Mouse (Mus musculus) activated CD4-positive, CD25-positive, alpha-beta regulatory T cell, adult 4 months (primary cell): Measurements from ENCODE around the gene Clcn1. TPM values are rescaled to one million over a fixed set of nuclear protein-coding genes. Genes with fewer than 3 reads are reported as not detected.

Experiments
- ATAC-seq: one replicate; pipeline ENCODE4 v1.8.0; 2017
- polyA plus RNA-seq, 2 experiments: library from polyadenylated mRNA; unstranded; fragments of 100-300 nt; shearing (Covaris generic); gene quantifications; one replicate each; pipeline ENCODE4 v1.2.1; 2017

Clcn1 gene
- polyA plus RNA-seq, 2 experiments from 2014 or later: not detected

- no peak for ATAC-seq
Observed at GRCm38 (mm10) chr6:42350968-42351775, 64.7 kb downstream of the Clcn1 start.

DNA sequence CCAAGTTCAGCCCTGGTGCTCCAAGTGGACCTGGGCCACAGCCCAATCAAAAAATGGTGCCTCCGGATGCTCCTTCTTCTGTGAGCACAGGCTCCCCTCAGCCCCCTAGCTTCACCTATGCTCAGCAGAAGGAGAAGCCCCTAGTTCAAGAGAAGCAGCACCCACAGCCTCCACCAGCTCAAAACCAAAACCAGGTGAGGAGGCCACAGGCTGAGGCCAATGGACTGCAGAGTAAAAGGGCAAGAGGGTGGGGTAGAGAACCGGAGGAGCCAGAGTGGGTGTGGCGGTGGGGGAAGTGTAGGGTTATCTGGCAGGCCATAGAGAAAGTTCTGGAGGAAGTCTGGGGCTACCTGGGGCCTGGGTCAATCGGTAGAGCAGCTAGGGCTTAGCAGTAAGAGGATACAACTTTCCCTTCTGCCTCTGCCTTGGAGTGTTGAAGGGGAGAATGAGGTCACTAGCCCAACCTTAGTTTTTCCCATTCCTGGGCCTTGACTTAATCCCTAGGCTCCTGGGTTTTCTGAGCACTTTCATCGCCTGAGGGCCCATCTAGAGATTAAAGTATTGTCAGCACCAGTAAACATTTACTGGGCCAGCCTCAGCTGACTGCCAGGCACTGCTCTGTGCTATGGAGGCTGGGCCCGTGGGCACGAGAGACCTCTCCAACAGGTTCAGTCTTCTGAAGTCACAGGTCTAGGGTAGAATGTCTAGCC is 65.4 kb downstream of the Clcn1 start:
- ATAC-seq: no peak

GRCm38 (mm10) chr6:42352486-42352846 is 66.0 kb downstream of the Clcn1 start:
- ATAC-seq: no peak

GRCm38 (mm10) chr6:42353180-42353579 is 66.7 kb downstream of the Clcn1 start:
- ATAC-seq: no peak

DNA sequence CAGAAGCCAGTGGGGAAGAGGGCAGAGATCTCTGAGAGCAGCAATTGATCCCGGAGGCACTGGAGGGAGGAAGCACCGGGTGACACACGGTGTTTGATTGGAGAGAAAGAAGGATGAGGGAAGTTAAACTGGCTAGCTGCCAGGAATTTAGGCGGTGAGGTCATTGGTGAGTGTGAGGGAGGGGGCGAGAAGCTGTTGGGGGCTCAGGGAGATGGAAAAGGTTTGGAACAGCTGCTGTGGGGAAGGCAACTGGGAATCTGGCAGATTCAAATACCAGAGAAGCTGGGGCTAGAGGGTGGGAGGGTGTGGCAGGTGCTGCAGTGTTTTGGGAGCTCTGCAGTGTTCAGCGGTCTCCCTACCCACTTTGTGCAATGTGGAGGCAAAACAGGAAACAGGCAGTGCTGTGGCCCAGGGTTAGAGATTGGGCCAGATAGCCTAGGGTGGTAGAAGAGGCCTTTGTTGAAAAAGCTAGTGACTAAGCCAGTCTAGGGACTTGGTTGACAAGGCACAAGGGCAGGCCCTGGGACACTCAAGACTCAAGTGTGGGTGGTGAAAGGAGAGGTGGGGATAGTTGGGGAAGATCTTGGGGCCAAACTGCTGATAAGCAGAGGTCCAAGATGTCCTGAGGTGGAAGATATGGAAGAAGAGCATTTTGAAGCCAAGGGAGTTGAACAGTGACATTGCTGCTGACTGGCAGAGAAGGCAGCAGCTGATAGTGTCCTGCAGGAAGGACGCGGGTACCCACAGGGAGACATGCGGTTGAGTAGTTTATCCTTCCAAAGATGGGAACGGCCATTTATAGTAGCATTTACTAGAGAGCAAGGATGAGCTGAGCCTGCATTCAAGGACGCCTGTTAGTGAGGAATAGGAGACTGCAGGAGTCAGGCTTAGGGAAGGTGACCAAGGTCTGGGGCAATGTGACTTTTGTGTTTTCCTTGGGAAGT is 67.9 kb downstream of the Clcn1 start:
- ATAC-seq: no peak

DNA sequence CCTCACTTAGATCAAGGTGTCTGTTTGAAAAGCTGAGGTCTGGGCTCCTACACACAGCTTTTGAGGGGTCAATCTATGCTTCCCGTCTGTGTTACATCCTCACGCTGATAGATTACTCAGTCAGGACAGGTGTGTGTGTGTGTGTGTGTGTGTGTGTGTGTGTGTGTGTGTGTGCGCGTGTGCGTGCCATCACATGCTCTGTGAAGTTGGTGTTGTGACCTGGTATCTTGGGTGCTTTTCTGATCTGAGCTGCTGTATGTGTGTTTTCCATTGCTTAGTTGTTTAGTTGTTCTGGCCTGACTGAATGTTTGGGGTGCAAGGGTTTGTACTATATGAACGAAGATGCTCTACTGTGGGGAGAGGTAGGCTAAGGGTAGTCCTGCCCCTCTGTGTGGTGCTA is 68.9 kb downstream of the Clcn1 start:
- ATAC-seq: no peak

DNA sequence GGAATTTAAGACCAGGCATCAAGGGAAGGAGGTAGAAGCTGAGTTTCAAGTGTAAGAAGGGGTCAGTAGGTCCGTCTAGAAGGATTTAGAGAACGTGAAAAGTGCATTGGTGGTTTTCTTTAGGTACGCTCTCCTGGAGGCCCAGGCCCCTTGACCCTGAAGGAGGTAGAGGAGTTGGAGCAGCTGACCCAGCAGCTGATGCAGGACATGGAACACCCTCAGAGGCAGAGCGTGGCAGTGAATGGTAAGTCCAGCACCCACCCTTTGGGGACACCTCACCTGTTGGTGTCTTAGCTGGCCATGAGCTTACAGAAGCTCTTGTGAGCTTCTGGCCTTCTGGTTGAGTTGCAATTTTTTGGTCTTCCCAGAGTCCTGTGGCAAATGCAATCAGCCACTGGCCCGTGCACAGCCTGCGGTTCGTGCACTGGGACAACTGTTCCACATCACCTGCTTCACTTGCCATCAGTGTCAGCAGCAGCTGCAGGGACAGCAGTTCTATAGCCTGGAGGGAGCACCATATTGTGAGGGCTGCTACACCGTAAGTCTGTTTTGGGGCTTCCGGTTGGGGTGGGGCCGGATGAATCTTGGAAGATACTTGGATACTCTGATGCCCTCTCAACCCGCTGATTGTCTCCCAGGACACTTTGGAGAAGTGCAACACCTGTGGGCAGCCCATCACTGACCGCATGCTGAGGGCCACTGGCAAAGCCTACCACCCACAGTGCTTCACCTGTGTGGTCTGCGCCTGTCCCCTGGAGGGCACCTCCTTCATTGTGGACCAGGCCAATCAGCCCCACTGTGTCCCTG is 69.5 kb downstream of the Clcn1 start:
- no peak for ATAC-seq

DNA sequence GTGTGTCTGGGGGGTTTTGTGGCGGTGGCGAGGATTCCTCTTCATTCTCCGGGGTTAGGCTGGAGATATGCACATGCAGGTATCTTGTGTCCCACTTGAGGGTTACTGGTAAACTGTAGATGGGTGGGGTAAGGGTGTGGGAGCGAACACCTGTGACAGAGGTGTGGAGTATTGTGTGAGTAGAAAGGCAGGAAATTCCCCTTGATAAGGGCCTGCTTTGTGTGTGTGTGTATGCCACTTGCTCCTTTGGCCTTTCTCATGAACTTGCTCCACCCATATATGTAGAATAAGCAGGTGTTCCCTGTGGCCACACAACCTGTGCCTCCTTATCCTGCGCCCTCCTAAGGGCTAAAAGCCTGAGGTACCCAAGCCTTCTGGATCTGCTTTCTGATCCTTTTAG is 70.4 kb downstream of the Clcn1 start:
- no peak for ATAC-seq

- ATAC-seq: no peak
Observed at GRCm38 (mm10) chr6:42357901-42358300, 71.4 kb downstream of the Clcn1 start.

GRCm38 (mm10) chr6:42358901-42359300 is 72.4 kb downstream of the Clcn1 start:
- ATAC-seq: no peak

- no peak for ATAC-seq
Observed at GRCm38 (mm10) chr6:42359364-42360147, 73.1 kb downstream of the Clcn1 start.

GRCm38 (mm10) chr6:42360231-42360840 is 73.9 kb downstream of the Clcn1 start:
- no peak for ATAC-seq

DNA sequence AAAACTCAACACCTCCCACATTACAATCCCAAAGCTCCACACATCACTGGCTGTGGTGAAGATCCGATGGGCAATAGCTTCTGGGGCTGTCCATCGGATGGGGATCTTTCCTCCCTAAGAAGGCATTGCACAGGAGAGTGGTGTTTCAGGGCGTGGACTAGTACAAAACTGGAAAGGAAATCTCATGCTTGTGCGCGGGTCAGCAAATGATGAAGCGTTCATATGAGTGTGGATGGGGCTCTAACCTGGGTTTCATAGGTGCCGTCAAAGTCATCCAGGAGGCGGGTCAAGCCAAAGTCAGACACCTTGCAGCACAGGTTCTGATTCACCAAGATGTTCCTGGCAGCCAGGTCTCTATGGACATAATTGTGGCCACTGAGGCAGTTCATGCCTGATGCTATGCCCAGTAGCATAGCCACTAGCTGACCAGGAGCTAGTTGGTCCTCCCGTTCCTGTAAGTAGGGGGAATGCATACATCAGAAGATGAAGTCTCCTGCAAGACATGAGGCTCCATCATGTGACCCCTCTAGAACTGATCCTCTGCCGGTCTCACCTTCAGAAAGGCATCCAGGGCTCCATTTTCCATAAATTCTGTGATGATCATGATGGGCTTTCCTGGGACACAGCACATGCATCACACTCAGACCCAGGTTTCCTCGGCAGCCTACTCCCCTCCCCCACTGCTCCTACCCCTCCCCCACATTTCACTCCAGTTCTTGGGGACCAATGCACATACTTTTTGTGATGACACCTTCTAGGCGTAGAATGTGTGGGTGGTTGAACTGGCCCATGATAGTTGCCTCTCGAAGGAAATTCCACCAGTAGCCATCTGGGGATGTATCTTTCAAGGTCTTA is 74.8 kb downstream of the Clcn1 start:
- ATAC-seq: no peak

- ATAC-seq: no peak
Observed at GRCm38 (mm10) chr6:42362074-42362473, 75.6 kb downstream of the Clcn1 start.

DNA sequence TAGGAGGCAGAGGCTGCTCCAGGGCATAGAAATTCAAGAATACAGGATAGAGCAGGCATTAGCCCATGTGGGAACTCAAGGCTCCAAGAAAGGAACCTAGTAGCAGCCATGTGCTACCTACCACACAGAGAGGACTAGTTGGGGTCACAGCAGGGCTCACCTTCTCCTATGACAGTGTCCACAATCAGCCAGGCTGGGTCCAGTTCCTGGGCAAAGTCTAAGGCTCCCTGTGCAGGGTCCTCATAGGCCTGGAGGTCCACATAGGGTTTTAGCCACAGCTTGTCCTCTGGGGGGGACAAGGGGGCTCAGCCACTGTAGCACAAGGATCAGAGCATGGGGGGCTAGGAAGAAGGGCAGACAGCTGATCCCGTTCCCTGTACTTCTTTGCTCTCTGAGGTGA is 76.0 kb downstream of the Clcn1 start:
- ATAC-seq: no peak

- no peak for ATAC-seq
Observed at GRCm38 (mm10) chr6:42362974-42363373, 76.5 kb downstream of the Clcn1 start.

DNA sequence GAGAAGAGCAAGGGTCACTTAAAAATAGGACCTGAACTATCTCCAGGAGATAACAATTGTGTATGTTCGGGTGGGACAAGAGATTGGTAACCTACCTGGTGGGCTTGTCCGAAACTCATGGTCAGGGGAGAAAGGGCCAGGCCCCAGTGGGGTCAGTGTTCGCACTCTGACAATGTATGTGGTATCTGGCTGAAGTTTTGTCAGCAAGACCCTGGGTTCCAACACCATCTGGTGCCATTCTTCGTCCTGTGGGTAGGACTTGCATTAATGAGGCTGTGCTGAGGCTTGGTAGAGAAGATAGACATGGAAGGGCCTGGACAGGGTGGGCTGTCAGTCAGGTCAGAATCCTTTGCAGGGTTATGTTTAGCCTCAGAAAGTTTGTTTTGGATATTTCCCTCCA is 77.6 kb downstream of the Clcn1 start:
- ATAC-seq: no peak

DNA sequence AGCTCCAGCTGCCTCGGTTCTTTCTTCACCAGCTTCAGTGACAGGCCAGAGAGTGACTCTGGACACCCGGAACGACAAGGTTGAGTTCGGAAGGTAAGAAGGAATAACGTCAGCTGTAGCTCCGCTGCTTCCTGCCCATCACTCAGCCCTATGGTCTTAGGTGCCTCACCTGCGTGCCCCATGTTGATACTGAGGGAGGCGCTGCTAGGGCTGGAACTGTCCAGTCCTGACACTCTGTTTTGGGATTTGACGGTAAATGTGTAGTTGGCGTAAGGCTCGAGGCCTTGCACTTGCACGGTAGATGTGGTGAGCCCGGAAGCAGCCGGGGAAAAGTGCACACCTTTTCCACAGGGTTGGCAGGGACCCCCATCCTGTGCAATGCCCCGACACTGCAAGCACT is 78.1 kb downstream of the Clcn1 start:
- no peak for ATAC-seq

DNA sequence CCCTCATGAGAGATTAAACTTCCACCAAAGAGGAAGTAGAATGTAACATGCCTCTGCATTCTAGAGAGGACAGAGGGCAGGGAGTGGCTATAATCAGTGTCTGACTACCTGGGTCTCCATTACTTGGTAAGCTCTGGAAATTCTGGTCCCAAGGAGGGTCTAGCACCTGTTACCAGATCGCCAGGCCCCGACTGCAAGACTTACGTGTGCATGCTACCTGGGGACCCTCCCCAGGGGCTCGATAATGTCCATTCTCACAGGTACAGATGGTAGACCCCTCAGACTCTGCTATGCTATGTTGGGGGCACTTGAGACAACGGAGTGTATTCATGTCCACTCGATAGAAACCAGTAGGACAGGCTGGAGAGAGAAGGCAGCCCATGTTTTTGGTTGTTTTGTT is 78.7 kb downstream of the Clcn1 start:
- no peak for ATAC-seq
